Mouse (Mus musculus): ENCODE measurements at regions not wholly inside any gene's neighbourhood (a gene's known extent, or its start where the extent isn't known, plus 50 kb on each side); places are given as distances from the start of the nearest gene placed in this dataset.
A peak's percentile ranks its signal among the peaks of the same experiment; 100 is the strongest.

- Histone ChIP-seq H3K4me3 (no peak overlapping the region), H3K4me1 (peaks cover 9% of the 10 kb centered on the region), H3K27ac (no peak overlapping the region), H3K27me3 (no peaks in the 10 kb centered on the region), H3K9ac (no peak overlapping the region), H3K9me3 (no peaks in the 10 kb centered on the region), H3K4me2 (replicated peaks) (no peak overlapping the region), H3K36me3 (no peaks in the 10 kb centered on the region)
- ATAC-seq (ENCODE audit: low FRiP score, low read depth) = no peak
- WGBS = 89% methylated on average over 6 of the region's 6 CpGs
Observed at GRCm38 (mm10) chr5:75248279-75248678, 96.2 kb downstream of the Pdgfra start.

GRCm38 (mm10) chr5:75249671-75250070, 97.6 kb downstream of the Pdgfra start:
- WGBS = 47% methylated on average over 3 of the region's 3 CpGs
- Histone ChIP-seq H3K27me3 (no peaks in the 10 kb centered on the region), H3K36me3 (no peaks in the 10 kb centered on the region), H3K9me3 (no peaks in the 10 kb centered on the region), H3K9ac (no peak overlapping the region), H3K4me1 (peaks cover 9% of the 10 kb centered on the region), H3K4me2 (replicated peaks) (no peak overlapping the region), H3K27ac (no peak overlapping the region), H3K4me3 (no peak overlapping the region)
- ATAC-seq (ENCODE audit: low FRiP score, low read depth) = no peak

GRCm38 (mm10) chr5:75253349-75253748, 101.3 kb downstream of the Pdgfra start:
- no peaks in the 10 kb centered on the region for H3K36me3 ChIP-seq
- H3K9me3 ChIP-seq = no peaks in the 10 kb centered on the region
- ATAC-seq (ENCODE audit: low FRiP score, low read depth) = no peak
- H3K4me1 ChIP-seq = no peaks in the 10 kb centered on the region
- H3K27ac ChIP-seq = no peak overlapping the region
- H3K4me3 ChIP-seq = no peak overlapping the region
- no peak overlapping the region for H3K4me2 ChIP-seq (replicated peaks)
- WGBS = 83% methylated on average over 7 of the region's 7 CpGs
- H3K27me3 ChIP-seq = no peaks in the 10 kb centered on the region
- H3K9ac ChIP-seq = no peak overlapping the region

GRCm38 (mm10) chr5:75253830-75254229, 101.7 kb downstream of the Pdgfra start:
- H3K9me3 ChIP-seq = no peaks in the 10 kb centered on the region
- no peaks in the 10 kb centered on the region for H3K4me1 ChIP-seq
- no peak for ATAC-seq (ENCODE audit: low FRiP score, low read depth)
- no peaks in the 10 kb centered on the region for H3K27me3 ChIP-seq
- H3K27ac ChIP-seq = no peak overlapping the region
- no peaks in the 10 kb centered on the region for H3K36me3 ChIP-seq
- H3K4me2 ChIP-seq (replicated peaks) = no peak overlapping the region
- H3K4me3 ChIP-seq = no peak overlapping the region
- H3K9ac ChIP-seq = no peak overlapping the region
- WGBS = 86% methylated on average over 5 of the region's 5 CpGs

GRCm38 (mm10) chr5:75256186-75256585, 104.1 kb downstream of the Pdgfra start:
- H3K9me3 ChIP-seq = 0 out of 2 replicates have a peak, but pooled peaks cover 2% of the 10 kb centered on the region
- H3K36me3 ChIP-seq = no peaks in the 10 kb centered on the region
- H3K27me3 ChIP-seq = no peaks in the 10 kb centered on the region
- no peaks in the 10 kb centered on the region for H3K4me1 ChIP-seq
- 78% methylated on average over 4 of the region's 4 CpGs for WGBS
- no peak overlapping the region for H3K9ac ChIP-seq
- H3K27ac ChIP-seq = no peak overlapping the region
- no peak overlapping the region for H3K4me2 ChIP-seq (replicated peaks)
- no peak overlapping the region for H3K4me3 ChIP-seq
- ATAC-seq (ENCODE audit: low FRiP score, low read depth) = no peak

GRCm38 (mm10) chr5:75257067-75257466, 105.0 kb downstream of the Pdgfra start:
- Histone ChIP-seq H3K27me3 (no peaks in the 10 kb centered on the region), H3K4me2 (replicated peaks) (no peak overlapping the region), H3K4me1 (no peaks in the 10 kb centered on the region), H3K4me3 (no peak overlapping the region), H3K9ac (no peak overlapping the region), H3K27ac (no peak overlapping the region), H3K36me3 (no peaks in the 10 kb centered on the region), H3K9me3 (0 out of 2 replicates have a peak, but pooled peaks cover 4% of the 10 kb centered on the region)
- 63% methylated on average over 2 of the region's 2 CpGs for WGBS
- ATAC-seq (ENCODE audit: low FRiP score, low read depth) = no peak

- ATAC-seq (ENCODE audit: low FRiP score, low read depth) = no peak
- Histone ChIP-seq H3K9me3 (0 out of 2 replicates have a peak, but pooled peaks cover 4% of the 10 kb centered on the region), H3K27ac (no peak overlapping the region), H3K9ac (no peak overlapping the region), H3K36me3 (no peaks in the 10 kb centered on the region), H3K4me3 (no peak overlapping the region), H3K27me3 (no peaks in the 10 kb centered on the region), H3K4me1 (no peaks in the 10 kb centered on the region), H3K4me2 (replicated peaks) (no peak overlapping the region)
- 85% methylated on average over 10 of the region's 10 CpGs for WGBS
Observed at GRCm38 (mm10) chr5:75260247-75260646, 108.2 kb downstream of the Pdgfra start.

- 53% methylated on average over 7 of the region's 7 CpGs for WGBS
- Histone ChIP-seq H3K36me3 (no peaks in the 10 kb centered on the region), H3K27ac (peak overlapping the region; percentile 33; the same call in 1 of the 2 replicates)
Observed at GRCm38 (mm10) chr5:75266111-75266676, 114.1 kb downstream of the Pdgfra start.

GRCm38 (mm10) chr5:75266871-75267270, 114.8 kb downstream of the Pdgfra start:
- H3K4me2 ChIP-seq (replicated peaks) = no peak overlapping the region
- no peaks in the 10 kb centered on the region for H3K9me3 ChIP-seq
- H3K27ac ChIP-seq = peak overlapping the region; percentile 33; the same call in 1 of the 2 replicates
- peaks cover 11% of the 10 kb centered on the region for H3K4me1 ChIP-seq
- no peaks in the 10 kb centered on the region for H3K36me3 ChIP-seq
- WGBS = 69% methylated on average over 4 of the region's 4 CpGs
- ATAC-seq (ENCODE audit: low FRiP score, low read depth) = no peak
- no peak overlapping the region for H3K4me3 ChIP-seq
- H3K9ac ChIP-seq = no peak overlapping the region
- H3K27me3 ChIP-seq = no peaks in the 10 kb centered on the region

More at GRCm38 (mm10) chr5:75266111-75266676, 114.1 kb downstream of the Pdgfra start:
- peaks cover 11% of the 10 kb centered on the region for H3K4me1 ChIP-seq
- no peak overlapping the region for H3K9ac ChIP-seq
- H3K9me3 ChIP-seq = 0 out of 2 replicates have a peak, but pooled peaks cover 2% of the 10 kb centered on the region
- no peak overlapping the region for H3K4me3 ChIP-seq
- ATAC-seq (ENCODE audit: low FRiP score, low read depth) = no peak
- no peaks in the 10 kb centered on the region for H3K27me3 ChIP-seq
- no peak overlapping the region for H3K4me2 ChIP-seq (replicated peaks)

GRCm38 (mm10) chr5:75267766-75268165, 115.7 kb downstream of the Pdgfra start:
- no peaks in the 10 kb centered on the region for H3K9me3 ChIP-seq
- H3K27ac ChIP-seq = no peak overlapping the region
- 86% methylated on average over 3 of the region's 3 CpGs for WGBS
- H3K4me1 ChIP-seq = peaks cover 11% of the 10 kb centered on the region
- H3K27me3 ChIP-seq = no peaks in the 10 kb centered on the region
- no peak overlapping the region for H3K4me2 ChIP-seq (replicated peaks)
- no peak for ATAC-seq (ENCODE audit: low FRiP score, low read depth)
- no peaks in the 10 kb centered on the region for H3K36me3 ChIP-seq
- H3K9ac ChIP-seq = no peak overlapping the region
- no peak overlapping the region for H3K4me3 ChIP-seq

- Histone ChIP-seq H3K27me3 (no peaks in the 10 kb centered on the region), H3K27ac (no peak overlapping the region), H3K36me3 (no peaks in the 10 kb centered on the region), H3K4me2 (replicated peaks) (no peak overlapping the region), H3K4me1 (no peaks in the 10 kb centered on the region), H3K4me3 (no peak overlapping the region), H3K9ac (no peak overlapping the region), H3K9me3 (no peaks in the 10 kb centered on the region)
- WGBS = 92% methylated on average over 3 of the region's 3 CpGs
- no peak for ATAC-seq (ENCODE audit: low FRiP score, low read depth)
Observed at GRCm38 (mm10) chr5:75278041-75278440, 125.9 kb downstream of the Pdgfra start.

GRCm38 (mm10) chr5:75279561-75280171, 127.6 kb downstream of the Pdgfra start:
- H3K9ac ChIP-seq = no peak overlapping the region
- H3K27me3 ChIP-seq = no peaks in the 10 kb centered on the region
- H3K4me1 ChIP-seq = no peaks in the 10 kb centered on the region
- H3K27ac ChIP-seq = no peak overlapping the region
- no peaks in the 10 kb centered on the region for H3K9me3 ChIP-seq
- ATAC-seq (ENCODE audit: low FRiP score, low read depth) = no peak
- no peaks in the 10 kb centered on the region for H3K36me3 ChIP-seq
- H3K4me2 ChIP-seq (replicated peaks) = no peak overlapping the region
- WGBS = 88% methylated on average over 1 of the region's 1 CpGs
- H3K4me3 ChIP-seq = no peak overlapping the region

GRCm38 (mm10) chr5:75280698-75281097, 128.6 kb downstream of the Pdgfra start:
- Histone ChIP-seq H3K9me3 (no peaks in the 10 kb centered on the region), H3K9ac (no peak overlapping the region), H3K27me3 (no peaks in the 10 kb centered on the region), H3K36me3 (no peaks in the 10 kb centered on the region), H3K4me2 (replicated peaks) (no peak overlapping the region), H3K4me1 (peaks cover 3% of the 10 kb centered on the region; the same call in 1 of the 2 replicates), H3K27ac (no peak overlapping the region), H3K4me3 (no peak overlapping the region)
- ATAC-seq (ENCODE audit: low FRiP score, low read depth) = no peak
- 59% methylated on average over 3 of the region's 3 CpGs for WGBS
